Mouse (Mus musculus) cerebellum, adult 2 months (tissue): Measurements from ENCODE around the gene Dock3.

Experiments
- CTCF ChIP-seq: fragments of 200-500 bp; IDR thresholded peaks from 2 replicates; pipeline ENCODE4 v1.5.1; 2011; ENCODE audit warnings: low read depth, mild to moderate bottlenecking, control low read depth, low read length, moderate library complexity, borderline replicate concordance; ENCODE audit not compliant: insufficient read depth
- POLR2A ChIP-seq: fragments of 200-500 bp; IDR thresholded peaks from 2 replicates; pipeline ENCODE4 v1.6.1; 2011; ENCODE audit warnings: low read length, control low read depth, borderline replicate concordance; ENCODE audit not compliant: insufficient read depth

DNA sequence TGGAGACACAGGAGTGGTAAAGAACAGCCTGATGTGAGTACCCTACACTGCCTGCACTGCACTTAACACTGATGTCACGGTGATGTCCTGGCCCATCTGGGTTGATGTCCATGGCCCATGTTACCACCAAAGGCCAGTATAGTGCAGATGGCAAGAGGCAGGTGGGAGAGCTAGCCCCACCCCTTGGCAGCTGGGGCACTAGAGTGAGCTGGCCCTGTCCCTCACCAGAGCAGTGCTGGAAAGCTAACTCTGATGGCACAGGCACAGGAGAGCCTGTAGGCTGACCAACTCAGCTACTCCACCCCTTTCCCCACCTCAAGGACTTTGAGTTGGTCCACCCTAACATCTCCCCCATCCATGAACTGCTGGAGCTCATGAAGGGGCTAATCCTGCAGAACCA, 7.1 kb downstream of the Dock3 start:
- TF ChIP-seq POLR2A (no peak), CTCF (no peak)
